Mouse (Mus musculus) thymus, adult 2 months (tissue): ENCODE measurements around the gene Chrnb1.

Experiments used
- CTCF ChIP-seq: fragments of 200-500 bp; IDR thresholded peaks from 2 replicates; pipeline ENCODE4 v1.5.1; 2012; ENCODE audit warnings: mild to moderate bottlenecking, control low read depth, low read length, moderate library complexity, borderline replicate concordance; ENCODE audit not compliant: control insufficient read depth, poor library complexity, insufficient read depth; ENCODE audit errors: extremely low read depth
- POLR2A ChIP-seq: fragments of 200-500 bp; IDR thresholded peaks from 2 replicates; pipeline ENCODE4 v1.6.1; 2012; ENCODE audit warnings: mild to moderate bottlenecking, low read length, control low read depth, moderate library complexity; ENCODE audit not compliant: control insufficient read depth, poor library complexity, insufficient read depth; ENCODE audit errors: extremely low read depth

DNA sequence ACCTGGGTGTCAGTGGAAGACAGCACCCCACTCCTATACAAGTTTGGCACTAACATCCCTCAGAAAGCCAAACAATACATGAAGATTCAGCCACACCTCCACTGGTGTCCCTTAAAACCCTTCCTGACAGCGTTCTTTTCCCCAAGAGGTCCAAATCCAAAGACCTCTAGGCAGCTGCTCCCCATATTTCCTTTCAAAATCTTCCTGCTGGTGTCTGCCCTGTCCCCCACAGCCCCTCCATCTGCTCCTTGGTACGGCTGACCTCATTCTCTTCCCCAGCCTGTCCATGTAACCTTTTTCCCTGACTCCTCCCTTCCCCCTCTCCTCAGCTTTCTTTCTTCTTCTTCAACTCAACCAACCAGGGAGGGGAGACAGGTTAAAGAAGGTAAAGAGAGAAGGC is 27.7 kb upstream of the Chrnb1 start:
- TF ChIP-seq POLR2A = no peak
- TF ChIP-seq CTCF = no peak
